Mouse (Mus musculus) right cerebral cortex, postnatal 10 days (tissue): ENCODE measurements around the gene Gm45808.
"Not testable (repeated sequence)": the region's sequence is repeated elsewhere in the genome, so short reads cannot be mapped to it uniquely, and the experiment has no call there.

Source experiments
- DNase-seq, 2 experiments: peaks; one replicate each; pipeline ENCODE4 v3.0.0; 2021; ENCODE audit warnings: low spot score in 2 of 2

Gm45808 gene

GRCm38 (mm10) chr7:45509181-45509882 lies 22.7 kb upstream of the Gm45808 start:
- DNase-seq, result no peak

DNA sequence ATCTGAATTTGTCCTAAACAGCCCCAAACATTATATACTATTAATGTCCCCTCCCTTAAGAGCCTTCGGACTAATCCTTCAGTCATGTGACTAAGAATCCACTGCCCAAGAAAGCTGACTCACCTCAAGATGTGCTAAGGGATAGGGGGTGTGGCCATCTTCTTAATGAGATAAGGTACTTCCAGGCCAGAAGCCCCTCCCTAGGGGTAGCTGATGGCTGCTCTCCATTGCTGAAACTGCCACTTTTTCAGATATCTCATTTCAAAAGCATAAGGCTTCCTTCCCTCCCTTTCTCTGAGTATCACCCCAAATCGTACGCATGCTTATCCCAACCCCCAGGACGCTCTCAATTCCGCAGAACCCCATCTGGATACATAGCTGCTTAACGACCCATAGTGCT lies 21.9 kb upstream of the Gm45808 start:
- no peak for DNase-seq

DNA sequence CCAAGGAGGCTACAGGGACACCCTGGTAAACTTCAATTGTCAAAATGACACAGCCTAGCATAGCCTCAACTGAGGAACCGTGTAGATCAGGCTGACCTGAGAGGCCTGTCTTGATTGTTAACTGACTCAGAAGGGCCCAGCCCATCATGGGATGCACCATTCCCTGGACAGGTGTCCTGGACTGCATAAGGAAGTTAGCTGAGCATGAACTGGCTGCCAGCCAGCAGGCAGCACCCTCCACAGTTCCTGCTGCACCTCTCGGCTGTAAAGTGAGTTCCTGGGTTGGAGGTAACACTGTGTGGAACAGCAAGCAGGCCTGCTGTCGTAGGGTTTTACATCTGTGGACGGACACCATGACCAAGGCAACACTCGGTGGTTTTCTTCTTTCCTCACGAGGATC lies 21.0 kb upstream of the Gm45808 start:
- DNase-seq, result no peak

DNA sequence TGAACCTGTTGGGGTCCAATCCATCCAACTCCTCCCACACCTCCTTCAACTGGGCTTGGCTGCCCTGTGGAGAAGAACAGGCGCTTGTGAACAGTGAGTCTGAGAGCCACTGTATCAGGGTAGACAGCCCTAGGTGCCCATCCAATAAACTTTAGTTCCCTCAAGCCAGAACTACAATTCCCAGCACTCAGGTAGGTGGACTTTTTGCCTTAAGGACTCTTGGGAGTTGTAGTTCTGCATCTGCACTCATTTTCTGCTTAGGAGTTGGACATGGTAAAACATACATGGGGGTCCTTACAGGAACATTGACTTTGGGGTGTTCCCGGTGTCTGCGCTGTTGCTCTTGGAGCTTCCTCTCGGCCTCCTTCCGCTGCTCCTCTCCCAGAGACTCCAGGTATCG lies 11.8 kb upstream of the Gm45808 start:
- no peak for DNase-seq

- no peak for DNase-seq
These were observed 7.9 kb upstream of the Gm45808 start for GRCm38 (mm10) chr7:45494548-45494947.

DNA sequence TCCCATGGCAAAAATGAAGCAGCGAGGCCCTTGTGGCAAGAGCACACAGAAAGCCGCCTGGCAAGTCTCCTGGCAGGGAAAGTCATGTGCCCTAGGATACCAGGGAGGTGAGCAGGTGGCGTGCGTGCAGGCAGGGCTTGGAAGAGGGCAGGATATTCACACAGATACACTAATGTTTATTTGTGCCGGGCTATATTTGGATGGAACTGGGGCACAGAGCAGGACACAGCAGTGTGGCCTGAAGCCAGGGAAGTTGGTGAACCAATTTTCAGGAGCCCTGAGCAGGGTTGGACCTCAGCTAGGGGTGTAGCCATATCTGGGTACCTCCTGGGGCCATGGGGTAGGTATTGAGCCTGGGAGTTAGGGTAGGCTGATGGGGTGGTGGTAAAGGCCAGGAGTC lies 6.3 kb upstream of the Gm45808 start:
- no peak for DNase-seq

- DNase-seq, result no peak
These were observed 5.7 kb upstream of the Gm45808 start for GRCm38 (mm10) chr7:45492225-45492844.

GRCm38 (mm10) chr7:45491264-45491663 lies 4.7 kb upstream of the Gm45808 start:
- no peak for DNase-seq

DNA sequence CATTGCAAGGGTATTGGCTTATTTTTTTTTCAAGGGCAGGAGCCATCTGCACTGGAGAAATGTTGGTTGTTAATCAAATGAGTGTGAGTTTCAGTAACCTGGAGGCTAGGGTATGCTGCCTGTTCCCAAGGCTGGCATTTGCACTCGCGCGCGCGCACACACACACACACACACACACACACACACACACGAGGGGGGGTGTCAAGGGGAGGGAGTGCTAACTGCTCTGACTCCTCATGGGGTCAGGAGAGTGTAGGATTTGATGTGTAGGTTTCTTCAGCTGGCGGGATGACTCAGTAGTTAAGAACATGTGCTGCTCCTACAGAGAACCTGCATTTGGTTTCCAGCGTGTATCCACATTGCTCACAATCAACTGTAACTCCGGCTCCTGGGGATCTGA lies 4.2 kb upstream of the Gm45808 start:
- DNase-seq, result no peak

- DNase-seq, result no peak
These were observed 3.0 kb upstream of the Gm45808 start for GRCm38 (mm10) chr7:45489578-45489977.

GRCm38 (mm10) chr7:45488293-45489204 lies 1.9 kb upstream of the Gm45808 start, which contains the start of gene Dhdh:
Dhdh (minus strand) TSS chr7:45488805.
- DNase-seq, result peak; percentile 61 to 64

DNA sequence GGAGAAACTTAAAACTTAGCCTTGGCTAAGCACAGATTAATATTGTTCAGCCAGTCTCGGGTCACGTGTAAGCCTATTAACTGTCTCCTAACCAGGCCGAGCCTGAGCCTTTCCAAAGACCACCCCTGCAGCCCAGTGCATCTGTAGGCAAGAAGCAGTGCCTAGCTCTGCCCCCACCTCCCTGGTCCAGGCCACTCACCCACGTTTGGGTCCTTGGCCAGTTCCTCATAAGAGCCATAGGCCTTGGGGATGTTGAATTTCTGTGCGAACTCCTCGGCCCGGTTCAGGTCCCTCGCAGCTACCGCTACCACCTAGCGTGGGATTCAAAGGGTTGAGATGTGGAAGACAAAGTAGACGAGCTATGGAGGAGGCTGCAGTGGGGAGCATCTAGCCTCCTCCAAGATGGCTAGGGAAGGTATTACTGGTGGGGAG lies 1.3 kb upstream of the Gm45808 start:
- DNase-seq, result no peak

DNA sequence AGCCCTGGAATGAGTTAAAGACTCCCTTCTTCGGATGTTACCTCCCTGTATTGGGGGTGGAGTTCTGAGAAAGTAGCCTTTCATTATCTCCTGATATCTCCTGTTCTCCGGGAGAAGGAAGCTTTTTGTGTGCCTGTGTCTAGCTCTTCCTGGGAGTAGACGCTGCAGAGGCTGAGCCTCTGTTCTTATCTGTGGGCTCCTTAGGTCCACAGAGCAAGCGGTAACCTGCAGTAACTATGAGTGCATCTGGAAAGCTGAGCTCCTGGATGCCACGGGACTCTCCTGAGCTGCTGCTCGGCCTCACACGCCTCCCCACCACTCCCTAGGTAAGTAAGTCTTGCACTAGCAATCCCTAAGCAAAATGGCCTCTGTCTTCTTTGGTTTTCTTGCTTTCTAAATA lies 453 bp downstream of the Gm45808 start:
- DNase-seq, result no peak

DNA sequence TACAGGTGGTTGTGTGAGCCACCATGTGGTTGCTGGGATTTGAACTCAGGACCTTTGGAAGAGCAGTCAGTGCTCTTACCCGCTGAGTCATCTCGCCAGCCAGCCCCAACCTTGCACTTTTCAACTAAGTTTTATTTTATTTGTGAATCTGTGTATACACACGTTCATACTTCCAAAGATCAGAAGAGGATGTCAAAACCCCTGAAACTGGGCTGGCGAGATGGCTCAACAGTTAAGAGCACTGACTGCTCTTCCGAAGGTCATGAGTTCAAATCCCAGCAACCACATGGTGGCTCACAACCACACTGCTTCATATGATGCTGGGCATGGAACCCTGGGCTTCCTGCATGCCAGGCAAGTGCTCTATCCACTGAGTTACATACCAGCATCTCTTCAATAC lies 1.6 kb downstream of the Gm45808 start:
- DNase-seq, result not testable (repeated sequence)

DNA sequence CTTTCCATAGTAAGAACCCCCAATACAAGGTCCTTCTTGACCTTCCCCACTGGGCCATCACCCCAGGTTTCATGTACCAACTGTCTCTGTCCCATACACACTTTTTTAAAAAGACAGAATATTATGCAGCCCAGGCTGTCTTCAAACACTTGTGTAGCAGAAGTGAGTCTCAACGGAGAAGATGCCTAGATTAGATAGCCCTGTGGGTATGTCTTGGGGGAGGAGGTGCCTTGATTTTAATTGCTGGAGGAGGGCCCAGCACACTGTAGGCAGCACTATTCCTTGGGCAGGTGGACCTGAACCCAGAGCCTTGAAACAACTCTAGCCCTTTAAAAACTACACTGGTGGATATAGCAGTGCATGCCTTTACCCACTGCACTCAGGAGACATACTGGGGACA lies 4.4 kb downstream of the Gm45808 start:
- DNase-seq, result no peak

GRCm38 (mm10) chr7:45481374-45481927 lies 5.2 kb downstream of the Gm45808 start, which contains the start of gene Tulp2:
Tulp2 (plus strand) TSS chr7:45481877.
- peak; percentile 79 to 82 for DNase-seq

DNA sequence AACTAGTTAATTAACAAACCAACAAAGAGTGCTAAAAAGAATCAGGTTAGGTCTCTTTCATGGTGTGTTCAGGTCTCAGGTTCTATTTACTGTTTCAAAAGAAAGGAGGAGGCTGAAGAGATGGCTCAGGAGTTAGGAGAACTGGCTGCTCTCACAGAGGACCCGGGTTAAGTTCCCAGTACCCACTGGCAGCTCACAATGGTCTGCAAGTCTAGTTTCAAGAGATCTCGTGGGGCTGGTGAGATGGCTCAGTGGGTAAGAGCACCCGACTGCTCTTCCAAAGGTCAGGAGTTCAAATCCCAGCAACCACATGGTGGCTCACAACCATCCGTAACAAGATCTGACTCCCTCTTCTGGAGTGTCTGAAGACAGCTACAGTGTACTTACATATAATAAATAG lies 6.3 kb downstream of the Gm45808 start:
- DNase-seq, result not testable (repeated sequence)

- DNase-seq, result no peak
These were observed 7.8 kb downstream of the Gm45808 start for GRCm38 (mm10) chr7:45478774-45479173.

DNA sequence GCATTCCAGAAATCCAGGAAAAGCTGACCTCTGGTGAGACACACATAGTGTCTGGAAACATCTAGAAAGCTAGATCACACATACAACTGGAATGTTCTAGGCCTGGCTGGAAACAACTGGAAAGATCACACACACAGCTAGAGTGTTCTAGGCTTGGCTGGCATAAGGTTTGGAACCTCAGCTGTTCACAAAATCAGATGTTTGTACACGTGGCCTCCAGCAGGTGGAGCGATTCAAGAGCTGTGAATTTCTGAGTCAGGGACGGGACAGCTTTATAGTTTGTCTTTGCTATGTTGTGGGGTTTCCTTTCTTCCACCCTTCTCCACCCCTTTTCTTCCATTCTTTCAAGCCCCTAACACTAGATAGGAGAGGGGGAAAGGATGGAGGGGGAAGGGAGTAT lies 9.6 kb downstream of the Gm45808 start:
- peak; percentile 68 to 80 for DNase-seq

DNA sequence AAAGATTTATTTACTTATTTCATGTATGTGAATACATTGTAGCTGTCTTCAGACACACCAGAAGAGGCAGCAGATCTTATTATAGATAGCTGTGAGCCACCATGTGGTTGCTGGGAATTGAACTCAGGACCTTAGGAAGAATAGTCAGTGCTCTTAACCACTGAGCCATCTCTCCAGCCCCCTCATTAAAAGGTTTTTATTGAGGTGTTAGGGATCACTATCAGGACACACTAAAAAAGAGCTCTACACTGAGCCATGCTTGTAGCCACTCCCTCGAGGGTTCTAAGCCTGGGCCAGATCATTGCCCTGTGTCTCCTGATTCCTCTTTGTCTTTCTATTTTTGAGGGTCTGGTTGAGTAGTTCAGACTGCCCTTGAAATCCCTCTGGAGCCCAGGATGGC lies 10.2 kb downstream of the Gm45808 start:
- no peak for DNase-seq

GRCm38 (mm10) chr7:45475291-45475969 lies 11.2 kb downstream of the Gm45808 start:
- DNase-seq, result no peak
